Mouse (Mus musculus) brain, embryonic 14.5 days (tissue): ENCODE measurements around the gene Fam129a. TPM values are rescaled to one million over a fixed set of nuclear protein-coding genes. Genes with fewer than 3 reads are reported as not detected.
"Not testable (repeated sequence)": the region's sequence is repeated elsewhere in the genome, so short reads cannot be mapped to it uniquely, and the experiment has no call there.

Experiments used
- DNase-seq: peaks from one replicate; pipeline ENCODE4 v3.0.0-alpha.2; 2011; ENCODE audit warnings: low read depth
- CTCF ChIP-seq: fragments of 200-500 bp; IDR thresholded peaks from 2 replicates; pipeline ENCODE4 v1.5.1; 2012; ENCODE audit warnings: inconsistent platforms, mild to moderate bottlenecking, moderate library complexity, borderline replicate concordance; ENCODE audit not compliant: insufficient read depth, insufficient read length; ENCODE audit errors: extremely low read depth
- POLR2A ChIP-seq: fragments of 200-500 bp; IDR thresholded peaks from 2 replicates; pipeline ENCODE4 v1.6.1; 2012; ENCODE audit warnings: mild to moderate bottlenecking, inconsistent platforms, borderline replicate concordance; ENCODE audit not compliant: poor library complexity, insufficient read depth, insufficient read length, severe bottlenecking; ENCODE audit errors: extremely low read depth
- polyA plus RNA-seq: library from polyadenylated mRNA; depleted of rRNA; stranded (reverse); fragments of >200 nt; gene quantifications from 2 replicates; pipeline ENCODE4 v1.2.3, GENCODE M21; 2012

Gene Fam129a
- polyA plus RNA-seq, 1 experiment, result 0.90 TPM

DNA sequence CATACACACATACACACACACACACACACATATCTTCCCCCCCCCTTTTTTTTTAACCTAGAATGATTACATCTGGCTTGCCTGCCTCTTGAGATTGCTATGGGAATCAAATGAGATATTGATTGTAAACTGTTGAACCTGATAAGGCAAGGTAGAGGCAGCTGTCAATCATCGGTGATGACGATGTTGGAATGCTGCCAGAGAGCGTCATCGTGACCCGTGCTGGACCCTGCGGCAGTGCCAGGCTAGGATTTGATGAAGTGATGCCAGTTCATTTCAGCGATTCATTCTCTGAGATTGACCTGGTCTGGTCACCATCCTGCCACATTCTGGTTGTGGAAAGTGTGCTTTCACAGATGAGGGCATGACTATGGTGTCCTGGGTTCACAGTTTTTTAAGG, 108.2 kb downstream of the Fam129a start:
- DNase-seq, result no peak
- no peak for TF ChIP-seq CTCF
- TF ChIP-seq POLR2A, result no peak

DNA sequence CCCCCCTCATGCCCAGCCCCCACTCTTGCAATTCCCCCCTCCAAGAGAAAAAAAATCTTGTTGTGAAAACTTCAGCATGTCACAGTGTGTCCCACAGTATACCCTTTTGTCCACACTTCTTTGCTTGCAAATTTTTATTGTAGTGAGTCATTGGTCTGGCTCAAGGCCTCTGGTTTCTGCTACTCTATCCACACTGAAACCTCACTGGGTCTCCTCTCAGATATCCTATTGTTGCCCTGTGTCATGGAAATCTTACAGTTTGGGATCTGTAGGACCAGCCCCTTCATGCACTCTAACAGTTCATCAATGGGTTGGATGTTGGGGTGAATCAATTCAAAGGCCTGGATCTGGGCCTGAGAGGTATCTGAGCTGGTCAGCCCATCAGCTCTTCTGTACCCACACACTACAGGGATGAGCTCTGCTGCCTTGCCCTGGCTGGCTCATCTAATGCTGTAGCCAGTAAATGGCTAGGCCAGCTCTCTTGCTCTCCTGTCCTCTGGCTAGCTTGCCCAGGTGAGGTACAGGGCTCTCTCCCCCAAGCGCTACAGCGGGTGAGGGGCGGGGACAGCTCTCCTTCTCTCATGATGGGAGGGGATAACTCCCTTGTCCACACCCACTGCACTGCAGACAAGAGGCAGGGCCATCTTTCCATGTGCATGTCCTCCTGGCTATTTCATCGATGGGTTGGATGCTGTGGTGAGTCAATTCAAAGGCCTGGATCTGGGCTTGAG, 109.1 kb downstream of the Fam129a start:
- DNase-seq, result no peak
- no peak for TF ChIP-seq CTCF
- no peak for TF ChIP-seq POLR2A

DNA sequence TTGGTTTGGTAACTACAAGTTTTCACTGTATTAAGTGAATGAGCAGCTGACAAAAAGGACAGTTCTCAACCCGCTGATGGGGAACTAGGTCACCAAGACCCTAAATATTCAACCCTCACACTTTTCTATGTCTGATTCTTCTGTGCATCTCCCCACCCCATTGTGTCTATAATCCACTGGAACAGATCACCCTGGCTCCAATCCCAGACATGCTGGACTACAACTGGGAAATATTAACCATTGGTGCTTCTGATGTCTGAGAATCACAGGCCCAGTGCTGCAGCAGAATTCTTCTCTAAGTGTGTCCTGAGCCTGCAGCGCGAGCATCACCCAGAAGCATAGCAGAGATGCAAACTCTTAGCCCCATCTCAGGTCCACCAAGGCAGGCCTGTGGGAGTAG, 110.0 kb downstream of the Fam129a start:
- TF ChIP-seq POLR2A (no peak), CTCF (no peak)
- peak; percentile 36 for DNase-seq

DNA sequence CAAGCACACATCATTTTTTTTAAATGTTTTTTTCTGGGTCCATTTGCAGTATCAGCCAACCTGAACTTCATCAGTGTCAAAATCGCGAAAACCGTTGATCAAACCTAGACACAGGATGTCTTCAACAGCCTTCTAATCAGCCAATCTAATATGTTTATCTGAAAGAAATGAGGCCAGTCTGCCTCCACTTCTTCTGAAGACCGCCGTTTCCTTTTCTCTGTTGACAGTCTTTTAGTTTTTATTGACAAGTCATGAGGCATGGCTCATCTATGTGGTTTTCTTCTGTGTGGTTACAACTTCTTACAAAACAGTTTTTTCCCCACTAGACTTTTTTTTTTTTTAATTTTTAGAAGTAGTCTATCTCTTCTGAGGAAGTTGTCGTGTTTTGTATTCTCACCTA, 111.9 kb downstream of the Fam129a start:
- no peak for DNase-seq
- TF ChIP-seq CTCF (no peak), POLR2A (no peak)

DNA sequence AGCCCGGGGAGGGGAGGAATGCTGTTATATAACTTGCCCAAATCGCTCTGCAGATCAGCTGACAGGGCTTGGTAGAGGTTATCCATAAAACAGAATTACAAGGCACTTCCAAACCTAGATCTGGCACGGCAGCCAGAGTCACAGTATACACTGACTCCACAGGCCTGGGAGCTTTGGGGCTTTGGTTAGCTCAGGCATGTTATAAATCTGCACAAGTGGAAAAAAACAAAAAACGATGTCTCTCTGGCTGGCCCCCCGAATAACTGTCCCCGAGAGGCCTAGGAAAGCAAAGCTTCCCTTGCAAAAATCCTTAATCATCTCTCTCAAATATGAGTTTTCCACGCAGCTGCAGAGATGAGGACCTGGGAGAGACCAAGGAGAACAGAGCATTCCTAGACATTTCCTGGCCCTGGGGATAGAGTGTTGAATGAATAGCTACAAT, 113.5 kb downstream of the Fam129a start:
- TF ChIP-seq POLR2A (no peak), CTCF (no peak)

DNA sequence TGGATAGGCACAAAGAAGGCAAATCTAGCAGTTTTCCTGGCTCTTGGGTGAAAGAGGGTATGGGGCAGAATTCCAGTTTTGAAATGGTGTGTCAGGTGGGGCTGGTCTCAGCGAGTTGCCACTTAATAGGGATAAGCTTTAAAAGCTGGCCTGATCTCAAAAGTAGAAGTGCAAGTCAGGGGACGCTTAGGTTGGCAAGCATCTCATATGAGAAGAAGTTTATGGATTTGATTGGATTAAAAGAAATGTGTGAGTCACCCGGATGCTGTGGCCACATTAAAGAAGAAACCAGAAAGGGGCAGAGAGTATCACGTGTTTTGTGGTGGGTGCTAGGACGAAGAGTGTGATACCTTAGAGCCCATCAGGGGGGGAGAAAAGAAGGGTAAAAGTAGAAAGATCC, 114.0 kb downstream of the Fam129a start:
- DNase-seq, result peak; percentile 50

More for the DNA sequence above, 113.5 kb downstream of the Fam129a start:
- no peak for DNase-seq

DNA sequence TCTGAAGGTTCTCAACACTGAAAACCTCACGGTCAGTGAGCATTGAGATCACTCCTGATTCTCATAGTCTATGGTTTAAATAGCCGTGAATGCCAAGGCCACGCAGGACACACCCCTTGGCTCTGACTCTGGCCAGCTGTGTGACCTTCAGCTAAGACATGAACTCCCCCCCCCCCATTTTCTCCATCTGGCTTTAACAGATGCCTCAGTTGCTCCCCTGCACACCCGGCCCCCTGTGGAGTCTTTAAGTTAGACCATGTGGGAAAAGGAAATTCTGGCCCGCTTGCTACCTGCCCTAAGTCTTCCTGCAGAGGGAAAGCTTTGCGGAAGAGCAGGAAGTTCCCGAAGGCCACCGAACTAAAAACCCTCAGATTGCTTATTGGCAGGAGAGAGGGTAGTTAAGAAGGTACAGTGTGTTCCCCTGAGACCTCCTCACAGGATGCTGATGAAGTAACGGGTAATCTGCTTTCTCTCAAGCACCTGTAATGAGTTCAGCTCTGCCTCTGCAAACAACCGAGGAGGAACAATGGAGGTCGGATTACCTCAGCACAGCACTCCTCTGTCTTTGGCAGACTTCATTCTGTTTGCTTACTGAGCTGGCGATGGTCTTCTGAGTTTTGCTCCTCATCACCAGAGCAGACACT, 114.8 kb downstream of the Fam129a start:
- TF ChIP-seq CTCF (no peak), POLR2A (no peak)
- peak; percentile 49 for DNase-seq

More for the DNA sequence above, 114.0 kb downstream of the Fam129a start:
- TF ChIP-seq CTCF (no peak), POLR2A (no peak)

DNA sequence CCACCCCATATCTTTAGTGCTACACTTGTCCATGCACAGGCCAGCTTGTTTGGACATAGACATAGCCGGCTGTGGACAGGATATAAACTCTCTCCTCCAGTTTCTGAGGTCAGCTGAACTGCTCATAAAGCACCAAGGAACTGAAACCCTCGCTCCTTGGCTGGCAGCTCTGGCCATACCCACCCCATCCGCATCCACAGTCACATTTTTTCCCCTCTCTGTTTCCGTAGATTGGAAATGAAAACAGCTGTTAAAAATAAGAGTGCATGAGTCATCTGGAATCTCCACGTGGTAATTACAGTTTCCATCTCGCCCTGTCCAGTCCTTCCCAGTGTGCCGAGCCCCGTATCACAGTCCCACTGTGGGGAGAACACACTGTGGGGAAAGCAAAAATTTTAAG, 115.7 kb downstream of the Fam129a start:
- TF ChIP-seq POLR2A, result no peak
- DNase-seq, result no peak

DNA sequence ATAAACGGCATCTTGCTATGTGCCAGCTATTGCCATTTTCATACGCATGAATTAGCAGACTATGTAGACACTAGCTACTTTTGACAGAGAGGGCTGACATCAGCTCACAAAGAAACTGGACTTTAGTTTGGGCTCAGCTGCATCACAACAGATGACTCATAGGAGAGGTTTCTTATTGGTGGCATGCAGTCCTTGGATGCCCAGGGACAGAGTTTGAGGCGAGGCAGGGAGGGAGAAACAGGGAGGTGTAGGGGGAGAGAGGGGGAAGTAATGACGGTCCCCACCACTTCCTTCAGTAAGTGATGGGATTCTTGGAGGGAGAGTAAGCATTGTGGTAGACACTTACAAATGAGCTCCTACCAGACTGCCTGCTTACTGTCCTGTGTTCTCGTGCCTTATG, 118.0 kb downstream of the Fam129a start:
- DNase-seq, result no peak
- no peak for TF ChIP-seq POLR2A
- no peak for TF ChIP-seq CTCF

DNA sequence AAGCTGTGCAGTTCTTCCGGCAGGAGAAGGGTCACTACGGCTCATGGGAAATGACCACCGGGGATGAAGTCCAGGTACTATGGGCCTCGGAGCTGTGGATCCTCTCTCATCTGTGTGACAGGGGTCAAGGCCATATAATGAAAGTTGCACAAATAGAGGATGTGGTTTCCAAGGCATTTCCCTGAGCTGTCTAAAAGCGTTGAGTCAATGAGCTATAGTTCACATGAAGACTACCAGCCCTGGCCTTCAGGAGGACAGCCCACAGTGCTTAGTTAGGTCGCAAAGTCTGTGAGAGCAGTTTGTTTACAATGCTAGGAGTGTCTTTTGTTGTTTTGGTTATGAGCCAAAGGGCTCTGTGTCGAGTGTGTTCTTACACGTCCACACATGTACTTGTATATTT, 118.6 kb downstream of the Fam129a start:
- no peak for DNase-seq
- TF ChIP-seq CTCF (no peak), POLR2A (no peak)

DNA sequence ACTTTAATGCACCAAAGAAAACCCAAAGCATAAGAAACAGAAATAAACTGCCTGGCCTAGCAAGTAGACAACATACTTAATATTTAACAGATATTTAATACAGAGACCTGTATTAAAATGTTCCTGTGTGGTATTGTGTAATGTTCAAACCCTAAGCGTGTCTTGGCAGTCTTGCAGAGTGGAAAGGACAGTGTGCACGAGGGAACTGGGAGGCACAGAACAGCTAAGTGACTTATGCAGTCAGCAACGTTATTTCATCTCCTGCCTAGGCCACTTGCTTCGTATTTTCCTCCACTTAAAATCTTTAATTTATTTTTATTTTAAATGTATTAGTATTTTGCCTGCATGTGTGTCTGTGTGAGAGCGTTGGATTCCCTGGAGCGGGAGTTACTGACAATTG, 119.1 kb downstream of the Fam129a start:
- TF ChIP-seq CTCF (no peak), POLR2A (no peak)
- DNase-seq, result no peak

DNA sequence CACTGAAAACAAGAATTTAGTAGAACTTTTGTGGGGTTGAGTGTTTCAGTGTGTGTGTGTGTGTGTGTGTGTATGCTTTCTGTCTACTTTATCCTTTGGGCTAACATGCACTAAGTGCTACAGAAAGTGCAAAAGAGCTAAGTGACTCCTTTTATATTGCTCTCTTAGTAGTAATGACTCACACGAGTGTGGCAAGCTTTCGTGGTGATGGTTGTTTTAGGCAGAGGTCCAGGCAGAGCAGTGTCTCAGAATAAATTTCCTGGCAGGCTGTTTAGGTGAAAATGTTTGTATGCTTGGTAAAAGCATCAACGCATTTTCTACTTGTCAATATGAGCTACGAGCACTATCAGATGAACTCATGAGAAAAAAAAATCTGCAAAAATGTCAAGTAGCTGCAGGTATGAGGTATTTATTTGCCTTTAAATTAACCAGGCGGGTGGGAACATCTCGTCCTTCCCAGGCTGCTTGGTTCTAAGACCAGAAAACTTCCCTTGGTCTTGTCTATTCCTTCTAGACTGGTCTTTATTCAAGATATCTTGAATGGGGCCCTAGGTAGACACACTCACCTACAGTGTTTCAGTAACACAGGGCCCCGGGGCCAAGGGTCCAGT, 119.7 kb downstream of the Fam129a start:
- TF ChIP-seq CTCF (no peak), POLR2A (no peak)
- no peak for DNase-seq

DNA sequence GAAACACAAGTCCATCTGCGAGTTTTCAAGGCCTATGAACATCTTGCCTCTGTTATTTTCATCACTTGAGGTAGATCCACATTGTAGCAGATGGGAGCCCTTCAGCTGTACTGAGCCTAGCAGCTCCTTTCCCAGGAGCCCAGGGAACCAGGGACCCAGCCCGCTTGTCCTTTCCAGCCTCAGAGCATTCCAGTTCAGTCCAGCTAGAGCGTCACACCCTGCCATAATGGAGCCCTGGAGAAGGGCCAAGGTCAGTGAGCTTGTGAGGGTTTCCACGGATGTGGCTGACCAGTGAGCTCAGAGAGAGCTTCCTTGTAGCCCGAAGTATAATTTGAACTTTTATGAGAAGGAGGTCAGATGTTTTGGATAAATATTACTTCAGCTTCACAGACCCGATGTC, 121.9 kb downstream of the Fam129a start:
- not testable (repeated sequence) for DNase-seq
